Mouse (Mus musculus): Measurements from ENCODE around the gene Prdm8. TPM values are rescaled to one million over a fixed set of nuclear protein-coding genes. Genes with fewer than 3 reads are reported as not detected.

Prdm8 gene
- polyA plus RNA-seq, 1 experiment from 2014 or later, result 3.1 TPM

DNA sequence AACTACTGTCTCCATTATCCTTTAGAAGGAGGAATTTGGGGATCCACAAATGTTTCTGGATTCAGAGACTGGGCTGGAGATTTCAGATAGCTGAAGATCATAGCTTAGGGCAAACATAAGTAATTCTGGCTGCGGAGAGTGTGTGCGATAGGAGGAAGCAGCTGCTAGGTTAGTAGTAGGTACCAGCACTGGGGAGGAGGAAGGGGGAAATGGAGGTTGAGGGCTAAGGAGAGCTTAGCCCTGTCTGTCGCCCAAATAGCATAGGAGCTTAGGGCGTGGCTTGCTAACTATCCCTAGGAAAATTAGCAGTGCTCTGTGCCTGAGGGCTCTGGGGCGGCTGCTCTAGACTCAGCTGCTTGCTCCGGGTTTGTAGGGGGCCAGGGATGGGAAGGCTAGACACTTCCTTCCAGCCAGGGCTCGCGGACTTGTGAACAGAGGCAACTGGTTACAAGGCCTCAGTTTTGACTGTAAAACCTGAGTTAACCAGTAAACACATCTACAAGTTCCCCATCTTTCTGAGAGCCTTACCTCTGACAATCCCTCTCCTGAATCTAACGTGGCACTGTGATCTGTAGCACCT, 4.7 kb downstream of the Prdm8 start:
- WGBS, result 25% methylated on average over 9 of the region's 9 CpGs
- no peak overlapping the region for H3K4me2 ChIP-seq (ENCODE audit: low read length)
- peaks cover 44% of the 10 kb centered on the region for H3K27me3 ChIP-seq (replicated peaks; ENCODE audit: control insufficient read depth, insufficient read depth, low read length)
- no peak overlapping the region for H3K9ac ChIP-seq (ENCODE audit: low read depth, low read length)
- H3K27ac ChIP-seq (ENCODE audit: low read depth, low read length), result no peak overlapping the region
- H3K9me3 ChIP-seq (ENCODE audit: control insufficient read depth, low read length), result no peaks in the 10 kb centered on the region
- no peaks in the 10 kb centered on the region for H3K36me3 ChIP-seq (ENCODE audit: control insufficient read depth, insufficient read depth, low read length)
- peaks cover 25% of the 10 kb centered on the region for H3K4me1 ChIP-seq (ENCODE audit: control insufficient read depth, insufficient read depth, low read depth, low read length)
- H3K4me3 ChIP-seq (ENCODE audit: low read length), result no peak overlapping the region
- ATAC-seq, result no peak

- Histone ChIP-seq H3K36me3 (ENCODE audit: control insufficient read depth, insufficient read depth, low read length) (no peaks in the 10 kb centered on the region), H3K27ac (ENCODE audit: low read depth, low read length) (no peak overlapping the region), H3K4me3 (ENCODE audit: low read length) (no peak overlapping the region), H3K4me1 (ENCODE audit: control insufficient read depth, insufficient read depth, low read depth, low read length) (peaks cover 18% of the 10 kb centered on the region), H3K9me3 (ENCODE audit: control insufficient read depth, low read length) (no peaks in the 10 kb centered on the region), H3K4me2 (ENCODE audit: low read length) (no peak overlapping the region), H3K27me3 (replicated peaks; ENCODE audit: control insufficient read depth, insufficient read depth, low read length) (peaks cover 43% of the 10 kb centered on the region), H3K9ac (ENCODE audit: low read depth, low read length) (no peak overlapping the region)
- 0 out of 2 replicates have a peak, but pooled peaks have one; percentile 34 for ATAC-seq
- WGBS, result 10% methylated on average over 15 of the region's 15 CpGs
Measured at GRCm38 (mm10) chr5:98172502-98173181, 5.6 kb downstream of the Prdm8 start.

DNA sequence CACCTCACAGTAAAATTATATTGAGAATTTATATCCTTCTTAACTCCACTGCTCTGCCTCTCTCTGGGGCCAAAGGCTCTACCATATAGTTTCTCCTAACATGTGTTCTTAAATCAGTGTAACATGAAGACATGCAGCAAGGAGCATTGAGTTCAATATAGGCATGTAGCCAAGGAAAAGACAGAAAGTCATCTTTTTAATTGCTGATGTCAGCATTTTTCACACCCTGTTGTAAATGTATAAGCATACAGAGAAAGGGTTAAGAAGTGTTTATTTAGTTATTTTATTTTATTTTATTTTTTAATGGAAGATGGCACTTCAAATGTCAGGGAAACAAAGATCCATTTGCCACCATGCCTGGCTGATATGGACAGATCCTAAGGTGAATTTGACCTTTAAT, 6.7 kb downstream of the Prdm8 start:
- H3K36me3 ChIP-seq (ENCODE audit: control insufficient read depth, insufficient read depth, low read length), result no peaks in the 10 kb centered on the region
- H3K27ac ChIP-seq (ENCODE audit: low read depth, low read length), result no peak overlapping the region
- no peak overlapping the region for H3K4me2 ChIP-seq (ENCODE audit: low read length)
- H3K4me3 ChIP-seq (ENCODE audit: low read length), result no peak overlapping the region
- ATAC-seq, result no peak
- peaks cover 10% of the 10 kb centered on the region for H3K4me1 ChIP-seq (ENCODE audit: control insufficient read depth, insufficient read depth, low read depth, low read length)
- peaks cover 35% of the 10 kb centered on the region for H3K27me3 ChIP-seq (replicated peaks; ENCODE audit: control insufficient read depth, insufficient read depth, low read length)
- H3K9ac ChIP-seq (ENCODE audit: low read depth, low read length), result no peak overlapping the region
- H3K9me3 ChIP-seq (ENCODE audit: control insufficient read depth, low read length), result no peaks in the 10 kb centered on the region

- H3K4me2 ChIP-seq (ENCODE audit: low read length), result peak overlapping the region; percentile 62
- H3K27me3 ChIP-seq (replicated peaks; ENCODE audit: control insufficient read depth, insufficient read depth, low read length), result peaks cover 12% of the 10 kb centered on the region
- H3K27ac ChIP-seq (ENCODE audit: low read depth, low read length), result peak overlapping the region; percentile 60
Measured at GRCm38 (mm10) chr5:98179606-98180005, 12.6 kb downstream of the Prdm8 start.

DNA sequence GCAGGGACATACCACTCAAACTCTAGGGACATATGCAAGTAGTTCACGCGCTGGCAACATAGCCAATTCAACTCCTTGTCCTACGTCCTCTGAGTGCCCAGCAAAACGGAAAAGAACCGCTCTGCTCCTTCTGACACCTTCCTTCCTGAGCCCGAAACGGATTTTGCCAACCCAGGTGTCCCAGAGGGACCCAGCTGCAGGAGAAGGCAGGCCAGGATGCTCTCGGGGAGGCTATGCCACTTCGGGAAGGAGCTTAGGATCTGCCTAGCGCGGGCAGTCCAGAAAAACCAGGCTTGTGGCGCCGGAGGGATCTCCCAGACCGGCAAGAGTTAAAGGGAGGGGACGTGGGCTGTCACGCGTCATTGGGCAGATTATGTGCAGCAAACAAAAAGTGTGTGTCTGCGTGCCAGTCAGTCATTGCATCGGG, 13.5 kb downstream of the Prdm8 start:
- Histone ChIP-seq H3K36me3 (ENCODE audit: control insufficient read depth, insufficient read depth, low read length) (no peaks in the 10 kb centered on the region), H3K27ac (ENCODE audit: low read depth, low read length) (peak overlapping the region; percentile 68; the same call in 1 of the 2 replicates), H3K4me1 (ENCODE audit: control insufficient read depth, insufficient read depth, low read depth, low read length) (peaks cover 18% of the 10 kb centered on the region), H3K9ac (ENCODE audit: low read depth, low read length) (peak overlapping the region; percentile 58), H3K9me3 (ENCODE audit: control insufficient read depth, low read length) (no peaks in the 10 kb centered on the region), H3K27me3 (replicated peaks; ENCODE audit: control insufficient read depth, insufficient read depth, low read length) (peaks cover 12% of the 10 kb centered on the region), H3K4me2 (ENCODE audit: low read length) (peak overlapping the region; percentile 62), H3K4me3 (ENCODE audit: low read length) (peak overlapping the region; percentile 46)
- ATAC-seq, result peak; percentile 74
- WGBS, result 1% methylated on average over 19 of the region's 19 CpGs

More at GRCm38 (mm10) chr5:98179606-98180005, 12.6 kb downstream of the Prdm8 start:
- Histone ChIP-seq H3K4me3 (ENCODE audit: low read length) (peak overlapping the region; percentile 46), H3K9ac (ENCODE audit: low read depth, low read length) (peak overlapping the region; percentile 48), H3K9me3 (ENCODE audit: control insufficient read depth, low read length) (no peaks in the 10 kb centered on the region), H3K4me1 (ENCODE audit: control insufficient read depth, insufficient read depth, low read depth, low read length) (peaks cover 13% of the 10 kb centered on the region), H3K36me3 (ENCODE audit: control insufficient read depth, insufficient read depth, low read length) (no peaks in the 10 kb centered on the region)
- ATAC-seq, result no peak
- WGBS, result 1% methylated on average over 12 of the region's 12 CpGs

- Histone ChIP-seq H3K9me3 (ENCODE audit: control insufficient read depth, low read length) (no peaks in the 10 kb centered on the region), H3K4me3 (ENCODE audit: low read length) (peak overlapping the region; percentile 46), H3K27ac (ENCODE audit: low read depth, low read length) (peak overlapping the region; percentile 68), H3K36me3 (ENCODE audit: control insufficient read depth, insufficient read depth, low read length) (no peaks in the 10 kb centered on the region), H3K9ac (ENCODE audit: low read depth, low read length) (peak overlapping the region; percentile 58), H3K4me1 (ENCODE audit: control insufficient read depth, insufficient read depth, low read depth, low read length) (peaks cover 22% of the 10 kb centered on the region), H3K27me3 (replicated peaks; ENCODE audit: control insufficient read depth, insufficient read depth, low read length) (peaks cover 11% of the 10 kb centered on the region), H3K4me2 (ENCODE audit: low read length) (peak overlapping the region; percentile 62)
- peak; percentile 18; the same call in 1 of the 2 replicates for ATAC-seq
- under 1% methylated on average over 27 of the region's 27 CpGs for WGBS
Measured at GRCm38 (mm10) chr5:98180888-98181635, 14.1 kb downstream of the Prdm8 start.

- peak overlapping the region; percentile 46 for H3K4me3 ChIP-seq (ENCODE audit: low read length)
- no peak for ATAC-seq
- H3K4me1 ChIP-seq (ENCODE audit: control insufficient read depth, insufficient read depth, low read depth, low read length), result peaks cover 26% of the 10 kb centered on the region
- peak overlapping the region; percentile 68 for H3K27ac ChIP-seq (ENCODE audit: low read depth, low read length)
- H3K36me3 ChIP-seq (ENCODE audit: control insufficient read depth, insufficient read depth, low read length), result no peaks in the 10 kb centered on the region
- 6% methylated on average over 16 of the region's 16 CpGs for WGBS
- peak overlapping the region; percentile 62 for H3K4me2 ChIP-seq (ENCODE audit: low read length)
- H3K9ac ChIP-seq (ENCODE audit: low read depth, low read length), result peak overlapping the region; percentile 58
- H3K9me3 ChIP-seq (ENCODE audit: control insufficient read depth, low read length), result no peaks in the 10 kb centered on the region
- H3K27me3 ChIP-seq (replicated peaks; ENCODE audit: control insufficient read depth, insufficient read depth, low read length), result peaks cover 11% of the 10 kb centered on the region
Measured at GRCm38 (mm10) chr5:98181686-98182602, 14.9 kb downstream of the Prdm8 start.

DNA sequence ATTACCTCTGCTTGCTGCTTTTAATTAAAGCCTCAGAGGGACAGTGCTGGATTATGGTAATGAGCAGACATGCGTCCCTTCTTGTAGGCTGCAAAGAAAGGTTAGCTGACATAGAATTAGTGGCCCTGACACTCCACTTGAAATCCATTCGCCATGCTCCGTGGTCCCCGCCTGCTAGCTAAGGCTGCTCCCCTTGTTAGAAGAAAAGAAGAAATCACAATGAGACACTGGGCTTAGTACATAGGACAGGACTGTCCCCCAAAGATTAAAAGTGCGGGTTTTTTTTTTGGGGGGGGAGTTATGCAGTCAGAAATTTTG, 15.6 kb downstream of the Prdm8 start:
- Histone ChIP-seq H3K27ac (ENCODE audit: low read depth, low read length) (peak overlapping the region; percentile 51), H3K4me1 (ENCODE audit: control insufficient read depth, insufficient read depth, low read depth, low read length) (peaks cover 26% of the 10 kb centered on the region), H3K9me3 (ENCODE audit: control insufficient read depth, low read length) (no peaks in the 10 kb centered on the region), H3K4me2 (ENCODE audit: low read length) (peak overlapping the region; percentile 62), H3K9ac (ENCODE audit: low read depth, low read length) (peak overlapping the region; percentile 39; the same call in 1 of the 2 replicates), H3K36me3 (ENCODE audit: control insufficient read depth, insufficient read depth, low read length) (no peaks in the 10 kb centered on the region), H3K4me3 (ENCODE audit: low read length) (peak overlapping the region; percentile 46), H3K27me3 (replicated peaks; ENCODE audit: control insufficient read depth, insufficient read depth, low read length) (peaks cover 14% of the 10 kb centered on the region)
- WGBS, result under 1% methylated on average over 5 of the region's 5 CpGs
- ATAC-seq, result no peak

All from hindbrain, embryonic 16.5 days (tissue).